Mouse (Mus musculus): ENCODE data around the gene Il34. TPM values are rescaled to one million over a fixed set of nuclear protein-coding genes. Genes with fewer than 3 reads are reported as not detected.

The Il34 gene
- polyA plus RNA-seq, 1 experiment from 2014 or later = 2.6 TPM

GRCm38 (mm10) chr8:110697571-110697970 is 108.2 kb downstream of the Il34 start:
- Histone ChIP-seq H3K36me3 (peaks cover 24% of the 10 kb centered on the region; the same call in 1 of the 2 replicates), H3K27me3 (no peaks in the 10 kb centered on the region), H3K4me2 (no peak overlapping the region), H3K9ac (no peak overlapping the region), H3K4me1 (replicated peaks) (peaks cover 27% of the 10 kb centered on the region), H3K4me3 (no peak overlapping the region), H3K9me3 (no peaks in the 10 kb centered on the region), H3K27ac (replicated peaks) (no peak overlapping the region)
- 90% methylated on average over 5 of the region's 5 CpGs for WGBS
- ATAC-seq (ENCODE audit: low read depth) = no peak

- no peak overlapping the region for H3K9ac ChIP-seq
- peaks cover 12% of the 10 kb centered on the region for H3K4me1 ChIP-seq (replicated peaks)
- no peaks in the 10 kb centered on the region for H3K9me3 ChIP-seq
- WGBS = 87% methylated on average over 4 of the region's 4 CpGs
- no peaks in the 10 kb centered on the region for H3K27me3 ChIP-seq
- no peak overlapping the region for H3K4me2 ChIP-seq
- peaks cover 26% of the 10 kb centered on the region; the same call in 1 of the 2 replicates for H3K36me3 ChIP-seq
- ATAC-seq (ENCODE audit: low read depth) = no peak
- no peak overlapping the region for H3K27ac ChIP-seq (replicated peaks)
- H3K4me3 ChIP-seq = no peak overlapping the region
Measured at GRCm38 (mm10) chr8:110696051-110696450, 109.7 kb downstream of the Il34 start.

- Histone ChIP-seq H3K27me3 (no peaks in the 10 kb centered on the region), H3K4me1 (replicated peaks) (peaks cover 11% of the 10 kb centered on the region), H3K4me2 (no peak overlapping the region), H3K27ac (replicated peaks) (peak overlapping the region; percentile 52), H3K9ac (peak overlapping the region; percentile 13; the same call in 1 of the 2 replicates), H3K9me3 (no peaks in the 10 kb centered on the region), H3K36me3 (peaks cover 30% of the 10 kb centered on the region; the same call in 1 of the 2 replicates), H3K4me3 (no peak overlapping the region)
- ATAC-seq (ENCODE audit: low read depth) = no peak
- WGBS = 76% methylated on average over 5 of the region's 5 CpGs
Measured at GRCm38 (mm10) chr8:110695431-110695830, 110.3 kb downstream of the Il34 start.

GRCm38 (mm10) chr8:110694826-110695225 is 110.9 kb downstream of the Il34 start:
- no peak for ATAC-seq (ENCODE audit: low read depth)
- H3K27me3 ChIP-seq = no peaks in the 10 kb centered on the region
- H3K4me3 ChIP-seq = no peak overlapping the region
- no peak overlapping the region for H3K4me2 ChIP-seq
- peaks cover 30% of the 10 kb centered on the region; the same call in 1 of the 2 replicates for H3K36me3 ChIP-seq
- H3K9ac ChIP-seq = no peak overlapping the region; the same call in 1 of the 2 replicates
- H3K4me1 ChIP-seq (replicated peaks) = peaks cover 11% of the 10 kb centered on the region
- WGBS = 88% methylated on average over 4 of the region's 4 CpGs
- H3K27ac ChIP-seq (replicated peaks) = peak overlapping the region; percentile 52
- no peaks in the 10 kb centered on the region for H3K9me3 ChIP-seq

- H3K9ac ChIP-seq = no peak overlapping the region
- no peaks in the 10 kb centered on the region for H3K9me3 ChIP-seq
- peaks cover 11% of the 10 kb centered on the region for H3K4me1 ChIP-seq (replicated peaks)
- ATAC-seq (ENCODE audit: low read depth) = no peak
- peaks cover 35% of the 10 kb centered on the region; the same call in 1 of the 2 replicates for H3K36me3 ChIP-seq
- H3K4me2 ChIP-seq = no peak overlapping the region
- peak overlapping the region; percentile 52 for H3K27ac ChIP-seq (replicated peaks)
- 81% methylated on average over 5 of the region's 5 CpGs for WGBS
- no peak overlapping the region for H3K4me3 ChIP-seq
- no peaks in the 10 kb centered on the region for H3K27me3 ChIP-seq
Measured at GRCm38 (mm10) chr8:110694226-110694625, 111.5 kb downstream of the Il34 start.

Other genes with a start within 250 kb of the Il34 start
- gene Vac14, start 187.3 kb downstream of the Il34 start, polyA plus RNA-seq (2015; fragmentation: Nextera tagmentation; extraction: Ambion mirVana) = 25.2 TPM in 2 replicates
- 13.3 and 14.0 TPM in 2 replicates for gene Mtss1l, start 84.4 kb downstream of the Il34 start, polyA plus RNA-seq (2015; fragmentation: Nextera tagmentation; extraction: Ambion mirVana)
- gene Cog4, start 40.7 kb upstream of the Il34 start, polyA plus RNA-seq (2015; fragmentation: Nextera tagmentation; extraction: Ambion mirVana) = 74.2 and 78.9 TPM in 2 replicates
- gene Sf3b3, start 40.9 kb upstream of the Il34 start, polyA plus RNA-seq (2015; fragmentation: Nextera tagmentation; extraction: Ambion mirVana) = 93.9 and 112 TPM in 2 replicates
- gene Fuk, start 96.6 kb upstream of the Il34 start, polyA plus RNA-seq (2015; fragmentation: Nextera tagmentation; extraction: Ambion mirVana) = 6.9 and 8.4 TPM in 2 replicates
- 24.7 and 25.2 TPM in 2 replicates for gene St3gal2, start 114.0 kb upstream of the Il34 start, polyA plus RNA-seq (2015; fragmentation: Nextera tagmentation; extraction: Ambion mirVana)
- 11.1 and 14.3 TPM in 2 replicates for gene Ddx19a, start 191.9 kb upstream of the Il34 start, polyA plus RNA-seq (2015; fragmentation: Nextera tagmentation; extraction: Ambion mirVana)
- gene Ddx19b, start 225.8 kb upstream of the Il34 start, polyA plus RNA-seq (2015; fragmentation: Nextera tagmentation; extraction: Ambion mirVana) = 6.5 and 6.7 TPM in 2 replicates
- gene Aars, start 227.2 kb upstream of the Il34 start, polyA plus RNA-seq (2015; fragmentation: Nextera tagmentation; extraction: Ambion mirVana) = 74.5 and 75.3 TPM in 2 replicates